Mouse (Mus musculus) kidney, postnatal 4 days (tissue): ENCODE data around the gene Necab2.

ENCODE experiments used
- DNase-seq, 2 experiments: peaks; one replicate each; pipeline ENCODE4 v3.0.0; 2021; ENCODE audit warnings: mixed read lengths in 2 of 2

The Necab2 gene

DNA sequence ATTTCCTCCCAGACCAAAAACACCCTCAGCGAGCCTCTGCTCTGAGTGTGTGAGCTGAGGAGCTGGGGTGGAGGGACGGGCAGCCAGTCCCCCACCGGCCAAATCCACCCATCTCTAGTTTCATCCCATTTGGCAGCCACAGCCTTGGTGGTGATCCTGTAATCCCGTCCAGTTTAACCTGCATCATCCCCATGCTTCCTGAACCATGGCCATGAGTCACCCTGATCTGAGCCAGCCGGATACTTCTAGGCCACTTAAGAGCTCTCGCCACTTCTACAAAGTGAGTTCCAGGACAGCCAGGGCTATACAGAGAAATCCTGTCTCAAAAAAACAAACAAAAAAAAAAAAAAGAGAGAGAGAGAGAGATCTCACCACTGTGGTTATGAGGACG lies 18.2 kb upstream of the Necab2 start:
- DNase-seq = no peak

DNA sequence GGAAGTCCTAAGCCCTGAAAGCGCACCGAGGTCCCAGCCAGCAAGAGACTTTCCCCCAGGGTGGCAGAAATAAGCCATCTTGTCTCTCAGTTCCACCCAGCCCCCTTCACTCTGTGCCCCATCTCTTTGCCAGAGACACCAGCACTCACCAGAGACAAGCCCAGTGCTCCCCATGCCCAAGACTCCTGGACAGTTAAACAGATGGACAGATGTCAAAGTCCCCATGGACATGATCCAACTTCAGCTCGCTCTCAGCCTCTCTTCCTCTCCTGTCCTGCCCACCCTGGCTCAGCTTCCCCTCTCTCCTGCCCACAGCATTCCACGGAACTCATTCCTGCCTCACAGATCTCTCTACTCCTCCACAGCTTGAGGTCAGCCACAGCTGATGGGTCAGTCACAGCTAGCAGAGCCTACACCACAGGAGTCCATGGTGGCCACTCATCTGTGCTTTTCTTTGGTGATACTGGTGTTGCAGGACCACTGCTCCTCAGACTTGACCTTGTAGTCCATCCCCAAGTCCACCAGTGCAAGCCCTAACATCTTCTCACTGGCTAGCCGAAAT lies 17.7 kb upstream of the Necab2 start:
- no peak for DNase-seq

DNA sequence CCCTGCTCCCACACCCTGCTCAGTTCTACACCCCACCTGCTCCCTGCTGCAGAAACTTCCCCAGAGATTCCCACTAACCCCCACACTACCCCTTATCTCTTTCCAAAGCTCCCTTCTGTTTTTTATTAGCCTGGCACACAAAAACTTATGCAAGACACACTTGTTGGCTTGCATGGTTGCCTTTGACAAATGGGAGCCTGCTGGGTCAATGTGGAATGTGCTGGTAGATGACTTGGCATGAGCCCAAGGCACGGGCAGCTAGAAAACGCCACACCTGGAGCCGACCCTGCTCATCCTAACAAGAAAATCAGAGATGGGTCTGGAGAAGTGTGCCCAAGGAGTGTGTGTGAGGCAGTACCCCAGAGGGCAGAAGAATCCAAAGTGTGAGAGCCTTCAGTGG lies 17.0 kb upstream of the Necab2 start:
- DNase-seq = peak; percentile 56 to 72

DNA sequence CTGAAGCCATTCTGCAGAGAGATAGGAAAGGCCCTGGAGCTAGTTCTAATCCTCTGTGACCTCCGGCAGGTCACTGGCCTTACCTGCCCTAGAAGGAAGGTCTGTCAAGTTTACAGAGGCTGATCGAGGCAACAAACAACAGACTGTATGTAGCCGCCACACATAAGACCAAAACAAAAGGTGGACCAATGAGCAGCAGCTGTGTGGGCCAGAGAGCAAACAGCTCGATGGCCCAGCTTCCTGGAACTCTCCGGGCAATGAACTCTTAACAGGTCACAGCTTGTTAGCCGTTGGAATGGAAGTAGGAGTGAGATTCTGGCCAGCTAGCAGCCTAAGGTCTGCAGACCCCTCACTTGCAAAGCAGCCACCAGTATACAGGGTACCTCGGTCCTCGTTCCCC lies 16.3 kb upstream of the Necab2 start:
- no peak for DNase-seq

DNA sequence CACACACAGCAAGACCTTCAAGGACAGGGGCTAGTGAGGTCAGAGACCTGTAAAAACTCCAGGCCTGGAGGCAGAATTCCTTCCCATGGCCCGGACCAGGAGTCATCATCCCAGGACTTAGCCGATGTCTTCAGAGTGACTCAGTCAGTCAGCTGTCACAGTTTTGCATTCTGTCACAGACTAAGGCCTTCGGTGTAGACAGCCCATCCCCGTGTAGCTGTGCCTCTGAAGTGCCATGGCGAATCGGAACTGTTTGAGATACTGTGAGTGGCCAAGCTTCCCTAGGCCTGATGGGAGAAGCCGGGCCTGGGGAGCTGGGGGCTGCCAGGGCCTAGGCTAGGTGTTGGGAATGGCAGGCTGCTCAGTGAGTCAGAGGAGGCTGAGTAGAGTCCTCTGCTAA lies 15.8 kb upstream of the Necab2 start:
- DNase-seq = no peak

DNA sequence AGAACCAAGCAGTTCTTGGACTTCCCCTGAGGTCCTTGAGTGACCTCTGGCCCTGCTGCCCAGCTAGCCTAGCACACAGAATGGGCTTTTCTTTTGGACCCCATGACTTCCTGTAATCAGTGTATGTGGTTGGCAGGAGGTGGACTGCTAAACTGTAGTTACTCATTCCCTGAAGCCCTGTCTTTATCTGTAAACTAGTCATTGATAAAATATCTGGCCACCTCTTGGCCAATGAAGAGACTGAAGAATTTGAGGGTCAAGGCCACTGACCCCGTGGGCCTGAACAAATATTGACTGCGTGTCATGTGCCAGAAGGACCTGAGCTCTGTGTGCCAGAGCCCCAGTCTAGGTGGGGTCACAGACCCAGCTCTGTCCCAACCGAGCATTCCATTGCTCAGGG lies 14.1 kb upstream of the Necab2 start:
- no peak for DNase-seq

DNA sequence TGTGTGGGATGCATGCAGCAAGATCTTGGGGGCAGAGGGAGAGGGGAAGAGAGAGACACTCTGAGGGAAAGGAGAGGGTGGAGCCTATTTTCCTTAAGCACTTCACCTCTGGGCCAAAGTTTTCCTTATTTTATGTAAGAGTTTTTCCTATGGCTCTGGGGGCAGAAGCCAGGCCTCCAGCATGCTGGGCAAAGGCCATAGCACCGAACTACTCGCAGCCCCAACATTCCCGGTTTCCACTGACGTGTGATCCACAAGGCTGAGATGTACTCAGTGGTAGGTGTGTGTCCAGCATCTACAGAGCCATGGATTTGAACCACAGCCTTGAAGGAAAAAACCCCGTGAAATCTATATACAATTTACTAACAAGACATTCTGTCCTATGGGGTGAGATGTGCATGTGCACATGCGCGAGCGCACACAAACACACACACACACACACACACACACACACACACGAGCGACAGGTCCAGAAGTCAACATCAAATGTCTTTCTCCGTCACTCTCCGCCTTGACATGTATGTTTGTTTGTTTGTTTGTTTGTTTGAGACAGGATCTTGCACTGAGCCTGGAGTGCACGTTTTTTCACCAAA lies 12.8 kb upstream of the Necab2 start, which contains the start of gene Osgin1:
Gene Osgin1, plus strand, starts transcription at position 543 of the 593 bp plus-strand sequence.
- no peak for DNase-seq

DNA sequence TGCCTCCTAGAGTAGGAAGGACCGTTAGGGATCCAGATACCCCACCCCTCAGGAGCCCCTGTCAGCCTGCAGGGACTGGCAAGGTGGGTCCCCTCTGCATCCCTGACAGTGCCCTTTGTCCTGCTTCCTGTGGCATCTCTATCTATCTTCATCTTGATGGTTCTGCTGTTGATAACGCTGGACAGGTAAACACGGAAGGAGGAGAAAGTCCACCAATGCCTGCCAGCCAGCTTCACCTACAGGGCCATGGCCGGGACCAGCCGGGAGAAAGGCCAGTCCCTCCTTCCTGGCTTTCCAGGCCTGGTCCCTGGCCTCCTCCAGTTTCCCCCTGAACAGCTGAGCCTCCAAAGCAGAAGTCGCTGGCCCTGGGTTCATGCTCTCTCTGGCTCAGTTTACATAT lies 11.9 kb upstream of the Necab2 start:
- no peak for DNase-seq

DNA sequence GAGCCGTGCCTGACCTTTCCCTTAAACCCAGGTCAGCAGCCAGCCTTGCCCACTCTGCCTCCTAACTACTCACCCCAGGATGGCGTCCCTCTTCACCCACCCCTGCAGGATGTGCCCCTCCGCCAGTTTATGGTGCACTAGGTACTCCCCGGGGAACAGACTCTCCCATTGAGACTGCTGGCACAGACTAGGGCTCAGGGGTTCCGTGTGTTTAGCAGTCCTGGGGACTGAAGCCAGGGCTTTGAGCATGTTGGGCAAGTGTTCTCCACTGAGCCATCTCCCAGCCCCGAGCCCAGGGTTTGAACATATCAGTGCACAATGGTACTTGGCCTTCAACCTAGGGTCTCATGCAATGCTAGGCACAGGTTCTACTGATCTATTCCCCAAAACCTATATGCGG lies 11.0 kb upstream of the Necab2 start:
- DNase-seq = no peak

DNA sequence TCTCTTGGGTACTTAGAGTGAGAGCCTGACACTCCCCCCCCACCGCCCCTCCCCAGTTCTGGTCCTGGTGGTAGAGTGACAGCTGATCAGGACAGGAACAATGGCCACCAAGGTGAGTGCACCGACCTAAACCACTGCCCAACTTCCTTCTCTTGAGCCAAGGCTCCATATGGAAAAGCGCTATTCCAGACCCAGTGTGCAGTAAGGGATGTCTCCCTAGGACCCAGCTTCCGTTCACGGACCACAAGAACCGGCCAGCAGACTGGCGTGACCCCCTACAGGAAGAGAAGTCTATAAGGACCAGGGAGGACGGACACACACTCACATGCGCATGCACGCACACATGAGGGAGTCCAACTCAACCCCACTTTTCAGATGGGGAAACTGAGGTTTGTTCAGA lies 10.2 kb upstream of the Necab2 start:
- no peak for DNase-seq

DNA sequence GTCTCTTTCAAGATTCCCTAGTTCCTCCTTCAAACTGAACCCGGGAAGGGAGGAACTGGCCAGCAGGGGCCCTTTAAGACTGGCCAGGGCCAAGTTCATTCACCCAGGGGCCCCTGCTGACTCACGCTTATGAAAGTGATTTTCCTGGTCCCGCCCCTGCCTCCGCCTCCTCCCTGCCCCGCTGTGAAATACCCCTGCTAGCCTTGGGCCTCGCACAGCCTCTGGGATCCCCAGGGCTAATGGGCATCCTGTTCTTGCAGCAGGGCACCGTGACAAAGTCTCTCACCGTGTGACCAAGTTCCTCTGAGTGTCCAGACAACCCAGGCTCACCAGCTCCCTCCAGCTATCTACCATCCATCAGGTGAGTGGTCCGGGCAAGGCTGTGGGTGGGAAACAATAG lies 9.6 kb upstream of the Necab2 start:
- peak; percentile 71 to 82 for DNase-seq

DNA sequence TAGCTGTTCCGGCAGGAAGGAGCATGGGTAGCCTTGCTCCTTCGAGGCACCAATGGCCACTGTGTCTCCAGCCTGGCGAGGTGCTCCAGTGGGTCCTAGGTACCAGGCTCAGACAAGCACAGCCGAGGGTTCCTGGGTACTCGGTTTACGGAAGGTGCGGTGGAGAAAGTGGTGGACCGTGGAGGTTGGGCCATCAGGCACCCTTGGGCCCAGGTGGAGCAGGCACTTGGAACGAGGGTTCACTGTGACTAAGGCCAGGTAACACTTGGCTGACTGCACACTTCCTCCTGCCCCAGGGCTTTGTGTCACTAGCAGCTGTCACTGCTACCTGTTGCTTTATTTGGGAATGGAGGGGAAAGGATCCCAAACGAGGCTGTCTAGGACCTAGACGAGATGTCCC lies 9.0 kb upstream of the Necab2 start:
- peak in 1 of 2 experiments; percentile 39 for DNase-seq

DNA sequence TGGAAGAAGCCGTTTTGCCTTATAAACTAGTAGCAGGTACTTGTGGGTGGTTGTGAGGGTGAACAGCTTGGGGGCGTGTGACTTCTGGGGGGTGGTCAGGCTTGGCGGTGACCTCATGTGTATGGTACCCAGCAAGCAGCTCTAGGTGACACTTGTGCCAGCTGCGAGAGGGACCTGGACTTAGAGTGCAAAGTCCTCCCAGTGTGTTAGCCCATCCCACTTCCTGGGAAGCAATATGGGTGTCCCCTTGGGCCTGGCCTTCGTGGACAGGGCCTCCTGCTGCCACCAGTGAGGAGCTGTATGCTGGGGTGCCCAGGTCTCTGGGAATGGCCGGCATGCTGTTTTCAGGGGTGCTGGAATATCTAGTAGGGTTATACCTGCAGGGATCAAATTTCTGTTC lies 7.6 kb upstream of the Necab2 start:
- no peak for DNase-seq

DNA sequence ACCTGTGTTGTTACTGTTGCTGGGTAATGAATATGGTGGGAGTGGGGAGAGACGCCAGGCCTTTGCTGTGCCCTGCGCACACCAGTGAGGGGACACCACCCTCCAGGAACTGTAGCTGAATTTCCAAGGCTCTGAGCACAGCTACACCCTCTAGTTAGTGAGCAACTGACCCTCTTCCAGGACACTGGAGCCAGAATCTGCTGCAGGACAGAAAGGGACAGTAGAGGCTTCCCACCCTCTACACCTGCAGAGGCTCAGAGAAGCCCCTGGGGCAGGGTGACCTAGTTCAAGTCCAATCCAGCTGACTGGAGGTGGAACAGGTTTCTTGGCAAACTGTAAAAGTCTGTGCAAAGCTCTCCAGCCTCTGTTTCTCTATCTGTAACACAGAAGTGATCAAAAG lies 7.1 kb upstream of the Necab2 start:
- no peak for DNase-seq

DNA sequence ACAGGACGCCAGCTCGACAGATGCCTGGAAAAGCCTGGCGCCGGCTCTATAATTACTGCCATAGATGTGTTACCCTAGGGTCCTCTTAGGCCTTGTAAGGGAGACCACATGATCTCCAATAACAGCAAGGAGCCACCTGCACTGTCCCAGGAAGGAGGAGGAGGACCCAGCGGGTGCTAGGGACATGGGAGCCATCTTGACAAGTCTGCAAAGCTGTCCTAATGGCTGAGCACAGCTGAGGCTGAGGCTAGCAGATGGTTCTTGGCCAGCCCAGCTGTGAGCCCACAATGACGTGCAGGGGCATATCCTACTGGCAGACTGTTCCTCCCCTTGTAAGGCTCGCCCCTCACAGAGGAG lies 6.6 kb upstream of the Necab2 start:
- DNase-seq = no peak

DNA sequence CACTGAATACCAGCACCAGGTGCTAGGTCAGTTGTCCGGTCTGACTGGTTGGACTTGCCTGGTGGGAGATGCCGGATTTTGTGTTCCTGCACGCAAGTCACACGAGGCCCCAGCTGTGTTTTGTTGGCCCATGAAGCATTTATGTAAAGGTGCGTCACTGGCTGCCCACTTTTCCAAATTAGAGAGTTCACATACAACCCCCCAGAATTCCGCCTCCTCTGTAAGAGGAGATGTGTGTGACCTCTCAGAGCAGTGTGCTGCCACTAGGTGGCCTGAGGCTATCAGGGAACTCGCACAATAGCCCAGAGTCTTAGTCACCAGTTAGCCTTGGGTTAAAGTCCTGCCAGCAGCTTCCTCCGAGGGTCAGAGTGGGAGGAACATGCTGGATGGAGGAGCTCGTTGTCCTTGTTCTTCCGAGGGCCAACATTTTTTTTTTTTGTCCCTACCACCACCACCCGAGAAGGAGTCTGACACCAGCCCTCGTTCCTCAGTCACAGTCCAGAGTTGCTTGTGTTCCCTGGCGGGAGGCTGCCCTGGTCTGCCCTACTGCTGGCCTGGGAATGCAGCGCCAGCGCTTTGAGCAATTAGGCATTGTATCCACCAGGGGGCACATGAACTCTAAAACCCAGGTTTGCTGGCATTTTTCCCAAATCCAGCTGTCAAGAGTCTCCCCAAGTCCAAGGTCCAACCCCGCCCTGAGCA lies 6.1 kb upstream of the Necab2 start:
- peak; percentile 79 to 88 for DNase-seq

DNA sequence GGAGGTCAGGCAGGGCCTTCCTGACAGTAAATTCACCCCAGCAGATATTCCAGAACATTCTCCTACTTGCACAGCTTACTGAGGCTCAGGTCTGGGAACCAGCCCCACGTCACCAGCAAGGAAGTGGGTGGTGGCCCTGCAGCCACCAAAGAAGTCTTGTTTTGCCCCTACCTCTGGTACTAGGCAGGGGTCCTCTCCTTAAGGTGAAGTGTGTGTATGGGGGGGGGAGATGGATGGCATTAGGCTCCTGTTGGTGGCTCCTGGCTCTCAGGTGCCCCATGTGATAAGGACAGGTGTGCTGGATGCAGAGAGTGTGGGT lies 5.6 kb upstream of the Necab2 start:
- DNase-seq = no peak

DNA sequence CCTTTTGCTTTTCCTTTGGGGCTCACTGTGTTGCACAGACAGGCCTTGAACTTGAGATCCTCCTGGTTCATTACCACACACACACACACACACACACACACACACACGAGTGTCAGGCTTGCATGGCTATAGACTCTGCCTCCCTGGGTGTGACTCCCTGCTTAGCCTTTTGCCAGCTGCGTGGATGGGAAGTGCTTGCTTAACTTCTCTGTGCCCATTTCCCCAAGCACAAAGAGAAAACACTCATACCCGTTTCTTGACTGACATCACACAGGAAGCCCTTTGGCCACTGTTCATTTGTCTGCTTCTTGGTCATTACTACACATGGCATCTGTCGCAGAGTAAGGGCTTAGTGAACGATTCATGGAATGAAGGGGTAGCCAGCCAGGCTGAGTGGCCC lies 4.5 kb upstream of the Necab2 start:
- no peak for DNase-seq

DNA sequence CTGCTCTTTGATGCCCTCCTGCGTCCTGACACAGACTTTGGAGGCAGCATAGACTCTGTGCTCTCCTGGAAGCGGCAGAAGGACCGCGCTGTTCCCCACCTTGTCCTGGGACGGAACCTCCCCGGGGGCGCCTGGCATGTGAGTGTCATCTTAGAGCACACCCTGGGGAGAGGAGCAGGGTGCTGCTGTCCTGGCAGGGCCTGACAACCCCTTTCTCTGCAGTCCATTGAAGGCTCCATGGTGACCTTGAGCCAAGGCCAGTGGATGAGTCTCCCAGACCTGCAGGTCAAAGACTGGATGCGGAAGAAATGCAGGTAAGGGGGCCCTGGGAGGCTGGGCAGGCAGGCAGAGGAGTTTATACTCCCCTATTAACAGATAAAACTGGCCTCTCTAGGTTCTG lies 3.5 kb upstream of the Necab2 start:
- no peak for DNase-seq

DNA sequence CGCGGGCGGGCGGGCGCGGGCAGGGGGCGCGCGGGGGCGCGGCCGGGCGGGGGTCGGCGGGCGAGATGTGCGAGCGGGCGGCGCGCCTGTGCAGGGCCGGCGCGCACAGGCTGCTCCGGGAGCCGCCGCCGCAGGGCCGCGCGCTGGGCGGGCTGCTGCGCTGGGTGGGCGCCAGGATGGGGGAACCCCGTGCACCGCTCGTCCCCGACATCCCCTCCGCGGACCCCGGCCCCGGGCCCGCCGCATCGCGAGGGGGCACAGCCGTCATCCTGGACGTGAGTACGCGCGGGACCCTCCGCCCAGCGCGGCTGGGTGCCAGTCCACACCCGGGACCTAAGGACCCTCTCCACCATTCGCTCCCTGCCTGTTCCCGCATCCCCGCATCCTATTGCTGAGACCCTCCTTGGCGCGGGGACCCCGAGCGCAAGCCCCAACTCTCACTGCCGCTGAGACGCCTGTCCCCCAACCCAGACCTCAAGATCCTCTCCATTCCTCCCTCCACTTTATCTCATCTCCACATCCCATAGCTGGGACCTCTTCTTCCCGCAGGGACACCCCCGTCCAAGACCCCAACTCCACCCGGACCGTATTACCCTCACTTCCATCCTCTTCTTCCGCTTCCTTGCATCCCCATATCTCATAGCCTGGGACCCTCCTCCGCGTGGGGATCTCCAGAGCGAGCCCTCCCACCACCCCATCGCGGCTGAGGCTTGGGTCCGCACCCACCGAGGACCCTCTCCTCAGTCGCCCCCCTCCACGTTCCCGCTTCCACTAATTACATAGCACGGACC lies 666 bp downstream of the Necab2 start:
- DNase-seq = peak in 1 of 2 experiments; percentile 49

DNA sequence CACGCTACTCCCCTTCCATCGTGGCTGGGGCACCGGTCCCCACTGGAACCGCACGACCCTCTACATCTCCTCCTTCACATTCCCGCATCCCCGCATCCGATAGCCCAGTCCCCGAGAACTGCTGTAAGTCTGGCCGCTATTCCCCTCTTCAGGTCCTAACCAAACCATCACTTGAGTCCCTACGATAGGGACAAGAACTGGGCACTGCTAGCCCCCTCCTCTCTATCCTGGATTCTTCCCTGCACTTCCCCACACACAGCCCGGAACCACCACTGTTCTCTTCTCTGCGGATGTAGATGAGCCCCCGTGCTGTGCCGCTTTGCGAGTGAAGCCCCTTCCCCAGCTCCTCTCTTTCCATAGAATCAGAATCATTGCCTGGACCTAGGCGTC lies 1.3 kb downstream of the Necab2 start:
- DNase-seq = no peak

DNA sequence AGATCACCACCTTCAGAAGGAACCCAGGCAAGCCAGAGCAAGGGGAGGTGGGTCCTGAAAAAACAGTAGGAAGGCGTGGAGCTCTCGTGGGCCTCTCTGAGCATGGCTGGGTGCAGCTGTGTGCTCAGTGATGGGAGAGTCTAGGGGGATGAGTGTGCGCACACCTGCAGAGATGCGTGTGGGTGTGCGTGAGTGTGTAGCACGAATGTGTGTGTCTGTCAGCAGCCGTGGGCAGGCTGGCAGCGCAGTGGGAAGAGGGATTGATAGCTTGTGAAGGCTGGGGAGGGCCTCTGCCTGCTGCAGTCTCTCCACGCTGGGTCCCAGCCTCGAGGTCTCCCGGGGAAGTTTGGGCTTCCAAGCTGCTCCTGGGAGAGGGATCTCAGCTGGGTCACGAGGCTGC lies 3.1 kb downstream of the Necab2 start:
- no peak for DNase-seq

DNA sequence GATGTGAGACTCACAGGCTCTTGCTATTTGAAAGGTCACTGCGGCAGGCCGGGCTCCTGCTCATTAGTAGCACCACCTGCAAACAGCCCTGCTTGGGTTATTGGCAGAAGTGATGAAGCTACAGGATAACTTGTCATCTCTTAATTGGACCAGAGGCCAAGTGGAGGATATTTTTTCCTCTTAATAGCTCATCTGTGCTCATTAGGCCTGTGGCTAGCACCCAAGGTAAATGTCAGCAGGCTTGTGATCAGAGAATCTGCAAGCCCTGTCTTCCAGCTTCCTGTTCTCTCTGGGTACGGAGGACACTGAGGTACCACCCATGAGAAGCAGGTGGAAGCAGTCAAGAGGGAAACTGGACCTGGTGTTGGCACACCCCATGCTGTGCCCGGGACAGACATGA lies 4.6 kb downstream of the Necab2 start:
- no peak for DNase-seq

DNA sequence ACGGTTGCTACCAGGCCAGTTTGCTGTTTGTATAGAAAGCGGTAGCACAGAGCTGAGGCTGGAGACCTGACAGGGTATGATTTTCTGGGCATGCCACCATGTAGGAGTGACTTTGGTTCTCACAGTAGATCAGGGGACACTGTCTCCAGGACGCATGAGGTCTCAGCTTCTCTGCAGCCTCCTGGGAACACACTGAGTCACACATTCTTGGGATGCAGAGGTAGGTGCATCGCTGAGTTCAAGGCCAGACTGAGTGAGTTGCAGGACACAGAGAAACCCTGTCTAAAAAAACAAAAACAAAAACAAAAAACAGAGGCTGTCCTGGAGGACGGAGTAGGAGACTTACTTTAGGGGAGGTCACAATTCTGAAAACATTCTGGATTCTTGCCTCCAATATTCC lies 6.4 kb downstream of the Necab2 start:
- DNase-seq = no peak
